Mouse (Mus musculus) testis, adult 2 months (tissue): ENCODE measurements around the gene Ucp2. TPM values are rescaled to one million over a fixed set of nuclear protein-coding genes. Genes with fewer than 3 reads are reported as not detected.
A peak's percentile ranks its signal among the peaks of the same experiment; 100 is the strongest.

ENCODE experiments used
- H3K27ac ChIP-seq: fragments of 200-500 bp; 2 replicates; pipeline ENCODE4 v1.5.1; 2012; ENCODE audit warnings: low read depth, low read length; ENCODE audit not compliant: control insufficient read depth, insufficient read depth
- H3K27me3 ChIP-seq: fragments of 200-500 bp; 2 replicates; pipeline ENCODE4 v1.6.1; 2012; ENCODE audit warnings: mild to moderate bottlenecking, low read length, moderate library complexity; ENCODE audit not compliant: control insufficient read depth, insufficient read depth
- H3K36me3 ChIP-seq: fragments of 200-500 bp; 2 replicates; pipeline ENCODE4 v1.6.1; 2012; ENCODE audit warnings: mild to moderate bottlenecking, low read length; ENCODE audit not compliant: control insufficient read depth, insufficient read depth
- H3K4me1 ChIP-seq: fragments of 200-500 bp; 2 replicates; pipeline ENCODE4 v1.6.1; 2012; ENCODE audit warnings: low read length; ENCODE audit not compliant: control insufficient read depth, insufficient read depth
- H3K4me3 ChIP-seq: fragments of 200-500 bp; 2 replicates; pipeline ENCODE4 v1.5.1; 2012; ENCODE audit warnings: low read depth, mild to moderate bottlenecking, low read length, moderate library complexity, mixed read lengths; ENCODE audit not compliant: control insufficient read depth
- CTCF ChIP-seq: fragments of 200-500 bp; IDR thresholded peaks from 2 replicates; pipeline ENCODE4 v1.5.1; 2012; ENCODE audit warnings: low read depth, mild to moderate bottlenecking, inconsistent platforms, low read length, moderate library complexity; ENCODE audit not compliant: control insufficient read depth, insufficient read depth, insufficient replicate concordance
- POLR2A ChIP-seq: fragments of 200-500 bp; IDR thresholded peaks from 2 replicates; pipeline ENCODE4 v1.6.1; 2012; ENCODE audit warnings: low read depth, mild to moderate bottlenecking, inconsistent platforms, low read length, moderate library complexity; ENCODE audit not compliant: control insufficient read depth
- polyA plus RNA-seq: library from polyadenylated mRNA; depleted of rRNA; stranded (reverse); fragments of >200 nt; gene quantifications from 2 replicates; pipeline ENCODE4 v1.2.3, GENCODE M21; 2012

Gene Ucp2
- polyA plus RNA-seq, 1 experiment, result 53.2 TPM

DNA sequence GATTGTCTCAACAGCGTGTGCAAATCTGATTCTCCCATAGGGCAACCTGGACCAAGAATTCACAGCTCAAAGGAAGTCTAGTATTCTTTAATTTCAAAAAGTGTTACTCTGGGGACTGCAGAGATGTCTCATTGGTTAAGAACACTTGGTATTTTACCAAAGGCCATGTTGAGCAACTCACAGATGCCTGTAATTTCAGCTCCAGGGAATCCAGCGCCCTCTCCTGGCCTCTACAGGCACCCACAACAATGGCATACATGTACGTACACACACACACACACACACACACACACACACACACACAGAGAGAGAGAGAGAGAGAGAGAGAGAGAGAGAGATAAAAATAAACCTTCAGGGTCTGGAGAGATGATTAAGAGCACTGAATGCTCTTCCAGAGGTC lies 29.1 kb downstream of the Ucp2 start:
- Histone ChIP-seq H3K4me1 (no peaks in the 10 kb centered on the region; the same call in 1 of the 2 replicates), H3K36me3 (no peaks in the 10 kb centered on the region), H3K4me3 (no peak overlapping the region), H3K27ac (no peak overlapping the region), H3K27me3 (no peaks in the 10 kb centered on the region)
- TF ChIP-seq POLR2A, result no peak

GRCm38 (mm10) chr7:100524669-100525068 lies 31.5 kb downstream of the Ucp2 start:
- H3K4me1 ChIP-seq, result no peaks in the 10 kb centered on the region; the same call in 1 of the 2 replicates
- H3K27ac ChIP-seq, result no peak overlapping the region
- H3K27me3 ChIP-seq, result no peaks in the 10 kb centered on the region
- no peak overlapping the region for H3K4me3 ChIP-seq
- TF ChIP-seq CTCF, result no peak
- TF ChIP-seq POLR2A, result no peak
- no peaks in the 10 kb centered on the region for H3K36me3 ChIP-seq

- Histone ChIP-seq H3K36me3 (no peaks in the 10 kb centered on the region), H3K4me3 (no peak overlapping the region), H3K27ac (no peak overlapping the region), H3K4me1 (no peaks in the 10 kb centered on the region), H3K27me3 (no peaks in the 10 kb centered on the region)
- no peak for TF ChIP-seq CTCF
- no peak for TF ChIP-seq POLR2A
Measured at GRCm38 (mm10) chr7:100530766-100531165, 37.6 kb downstream of the Ucp2 start.

DNA sequence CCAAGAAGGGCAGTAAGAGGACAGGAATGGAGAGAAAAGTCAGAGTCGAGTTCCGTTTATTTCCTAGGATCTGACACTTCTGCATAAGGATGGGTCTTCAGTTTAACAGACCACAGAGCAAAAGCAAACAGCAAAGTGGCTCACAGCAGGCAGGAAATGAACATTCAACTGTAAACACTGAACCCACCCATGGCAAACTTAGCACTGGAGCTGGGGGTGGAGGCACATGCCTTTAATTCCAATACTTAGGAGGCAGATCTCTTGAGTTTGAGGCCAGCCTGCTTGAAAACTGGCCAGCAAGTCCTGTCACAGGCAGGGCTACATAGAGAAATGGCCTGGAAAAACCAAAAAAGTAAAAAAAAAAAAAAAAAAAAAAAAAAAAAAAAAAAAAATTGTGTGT lies 40.4 kb downstream of the Ucp2 start:
- Histone ChIP-seq H3K36me3 (no peaks in the 10 kb centered on the region), H3K4me3 (no peak overlapping the region), H3K27ac (no peak overlapping the region), H3K4me1 (no peaks in the 10 kb centered on the region; the same call in 1 of the 2 replicates), H3K27me3 (no peaks in the 10 kb centered on the region)
- TF ChIP-seq CTCF (no peak), POLR2A (no peak)

DNA sequence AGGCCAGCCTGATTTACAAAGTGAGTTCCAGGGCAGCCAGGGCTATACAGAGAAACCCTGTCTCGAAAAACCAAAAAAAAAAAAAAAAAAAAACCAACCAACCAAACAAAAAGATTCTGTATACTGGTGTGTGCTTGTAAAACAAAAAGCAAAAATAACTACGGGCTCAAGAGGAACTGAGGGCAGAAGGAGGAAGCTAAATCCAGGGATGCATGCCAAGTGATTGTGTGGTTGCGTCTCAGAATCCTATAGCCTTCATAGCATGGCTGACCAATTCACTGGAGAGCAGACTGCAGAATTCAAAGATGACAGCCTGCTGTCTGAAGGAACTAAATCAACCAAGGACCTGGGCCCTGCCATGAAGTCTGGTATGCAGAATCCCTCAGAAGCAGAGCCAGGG lies 41.1 kb downstream of the Ucp2 start:
- no peak overlapping the region for H3K27ac ChIP-seq
- TF ChIP-seq CTCF (no peak), POLR2A (no peak)
- no peaks in the 10 kb centered on the region for H3K36me3 ChIP-seq
- no peaks in the 10 kb centered on the region; the same call in 1 of the 2 replicates for H3K4me1 ChIP-seq
- H3K27me3 ChIP-seq, result no peaks in the 10 kb centered on the region
- no peak overlapping the region for H3K4me3 ChIP-seq

DNA sequence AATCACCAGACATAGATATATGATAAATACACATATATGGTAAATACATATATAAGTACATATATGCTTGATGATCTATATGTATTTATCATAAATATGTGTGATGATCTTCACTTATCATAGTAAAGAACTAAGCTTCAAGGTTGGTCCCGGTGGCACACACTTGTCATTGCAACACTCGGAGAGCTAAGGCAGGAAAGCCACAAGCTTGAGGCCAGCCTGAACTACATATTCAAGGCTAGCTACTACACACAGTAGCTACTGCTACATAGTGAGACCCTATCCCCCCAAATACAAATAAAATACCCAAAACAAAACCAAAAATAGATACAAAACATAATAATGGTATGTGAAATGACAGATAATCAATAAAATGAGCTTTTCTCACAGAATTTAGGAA lies 42.7 kb downstream of the Ucp2 start:
- H3K27ac ChIP-seq, result no peak overlapping the region
- H3K36me3 ChIP-seq, result no peaks in the 10 kb centered on the region

GRCm38 (mm10) chr7:100536804-100537518 lies 43.8 kb downstream of the Ucp2 start, which contains the start of gene Coa4:
Coa4 (plus strand) TSS chr7:100537071.
- H3K4me1 ChIP-seq, result no peaks in the 10 kb centered on the region; the same call in 1 of the 2 replicates
- no peaks in the 10 kb centered on the region for H3K36me3 ChIP-seq
- peak within 1 kb of the TSS; percentile 98 for H3K4me3 ChIP-seq
- H3K27me3 ChIP-seq, result no peaks in the 10 kb centered on the region
- peak within 1 kb of the TSS; percentile 83 for H3K27ac ChIP-seq
- peak; percentile 81 for TF ChIP-seq POLR2A
- no peak for TF ChIP-seq CTCF

More for the DNA sequence above, 42.7 kb downstream of the Ucp2 start:
- no peak for TF ChIP-seq CTCF
- H3K27me3 ChIP-seq, result no peaks in the 10 kb centered on the region
- H3K4me3 ChIP-seq, result no peak overlapping the region
- no peaks in the 10 kb centered on the region; the same call in 1 of the 2 replicates for H3K4me1 ChIP-seq
